Mouse (Mus musculus) thymus, postnatal 10 days (tissue): ENCODE data around the gene Rptor.

Experiments
- DNase-seq, 2 experiments: peaks; one replicate each; pipeline ENCODE4 v3.0.0; 2021; ENCODE audit warnings: low spot score in 2 of 2

Gene Rptor

DNA sequence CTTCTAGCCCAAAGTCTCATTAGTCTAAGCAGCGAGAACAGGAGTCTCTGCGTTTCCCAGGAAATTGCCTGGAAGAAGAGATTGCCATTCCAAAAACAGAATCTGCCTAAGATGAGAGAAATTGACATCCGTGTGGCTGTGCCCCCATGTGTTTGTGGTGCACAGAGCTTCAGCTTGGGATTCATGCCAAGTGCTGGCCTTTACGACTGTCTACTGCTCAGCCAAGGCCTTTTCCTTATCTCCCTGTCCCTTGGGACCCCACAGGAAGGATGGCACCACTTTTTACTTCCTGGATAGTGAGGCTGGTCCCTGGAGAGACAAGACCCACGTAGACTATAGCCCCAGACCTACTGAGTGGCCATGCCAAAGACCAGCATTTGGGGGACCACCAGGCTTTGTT is 206.6 kb downstream of the Rptor start:
- no peak for DNase-seq

DNA sequence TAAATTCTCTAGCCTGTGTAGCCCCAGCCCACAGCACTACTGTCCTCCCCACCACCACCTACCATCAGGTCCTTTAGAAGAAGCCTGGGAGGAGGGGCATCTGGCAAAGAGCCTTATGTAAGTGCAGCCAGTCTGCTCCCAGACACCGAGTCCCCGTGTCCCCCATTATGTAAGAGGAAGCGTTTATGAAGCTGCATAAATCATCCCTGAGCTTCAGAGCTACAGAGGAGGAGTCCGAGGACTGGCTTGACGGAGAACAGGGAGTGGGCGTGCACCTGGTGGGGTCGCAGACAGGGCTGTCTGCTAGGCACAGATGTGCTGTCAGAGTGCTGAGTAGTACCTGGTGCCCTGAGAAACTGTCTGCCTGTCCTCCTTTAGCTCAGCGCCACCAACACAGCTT is 208.3 kb downstream of the Rptor start:
- DNase-seq, result peak in 1 of 2 experiments; percentile 14

DNA sequence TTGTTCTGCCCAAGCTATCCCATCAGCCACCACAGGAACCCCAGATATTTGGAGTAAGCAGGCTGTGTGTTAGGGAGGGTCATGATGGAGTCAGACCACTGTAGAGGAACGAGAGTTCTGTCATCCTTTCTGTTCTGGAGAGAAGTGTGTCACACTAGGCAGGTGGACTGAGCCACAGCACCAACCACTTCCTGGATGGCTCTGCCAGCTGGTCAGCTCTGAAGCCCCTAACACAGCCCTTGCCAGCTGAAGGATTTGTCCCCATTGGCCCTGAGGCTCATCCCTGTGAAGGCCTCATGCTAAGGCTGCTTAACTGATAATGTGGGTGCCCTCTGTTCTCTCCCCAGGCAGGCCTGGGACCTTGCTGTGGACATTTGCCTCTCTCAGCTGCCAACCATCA is 208.9 kb downstream of the Rptor start:
- DNase-seq, result no peak

DNA sequence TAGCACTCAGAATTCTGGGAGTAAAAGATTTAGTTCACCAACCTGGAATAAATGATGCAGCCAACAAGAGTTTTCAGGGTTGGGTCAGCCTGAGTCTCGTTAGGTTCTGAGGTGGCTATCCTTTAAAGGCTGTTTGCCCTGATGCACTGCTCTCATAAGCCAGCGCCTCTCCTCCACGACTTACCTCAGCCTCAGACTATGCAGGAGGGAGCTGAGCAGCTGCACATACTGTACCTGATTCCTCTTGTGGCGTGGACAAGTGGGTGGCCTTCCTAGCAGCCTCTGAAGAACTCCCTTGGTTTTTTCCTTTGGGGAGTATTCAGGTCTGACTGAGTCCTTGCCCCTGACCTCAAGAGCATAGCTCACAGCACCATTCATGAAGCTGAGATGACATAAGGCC is 209.4 kb downstream of the Rptor start:
- DNase-seq, result no peak

DNA sequence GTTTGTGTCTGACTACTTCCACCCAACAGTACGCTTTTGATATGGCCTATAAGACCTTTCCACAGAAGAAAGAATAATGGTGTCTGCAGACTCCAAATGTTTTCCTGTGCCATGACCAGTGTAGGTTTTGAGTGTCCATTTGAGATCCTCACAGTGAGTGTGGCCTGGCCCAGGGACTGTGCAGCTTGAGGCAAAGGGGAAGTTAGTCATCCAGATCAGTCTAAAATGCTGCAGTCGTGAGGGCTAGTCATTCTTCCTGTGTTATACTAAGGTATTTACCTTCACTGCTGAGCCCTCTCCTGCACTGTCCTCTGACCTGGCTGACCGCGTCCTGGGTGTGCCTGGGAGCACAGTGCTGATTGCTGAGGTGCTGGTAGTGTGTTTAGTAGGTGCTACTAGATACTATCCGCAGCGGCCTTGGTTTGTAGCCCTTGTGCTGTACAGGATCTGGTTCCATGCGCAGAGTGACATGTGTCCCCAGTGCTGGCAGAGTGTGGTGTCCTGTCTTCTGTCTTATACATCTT is 211.4 kb downstream of the Rptor start:
- no peak for DNase-seq

DNA sequence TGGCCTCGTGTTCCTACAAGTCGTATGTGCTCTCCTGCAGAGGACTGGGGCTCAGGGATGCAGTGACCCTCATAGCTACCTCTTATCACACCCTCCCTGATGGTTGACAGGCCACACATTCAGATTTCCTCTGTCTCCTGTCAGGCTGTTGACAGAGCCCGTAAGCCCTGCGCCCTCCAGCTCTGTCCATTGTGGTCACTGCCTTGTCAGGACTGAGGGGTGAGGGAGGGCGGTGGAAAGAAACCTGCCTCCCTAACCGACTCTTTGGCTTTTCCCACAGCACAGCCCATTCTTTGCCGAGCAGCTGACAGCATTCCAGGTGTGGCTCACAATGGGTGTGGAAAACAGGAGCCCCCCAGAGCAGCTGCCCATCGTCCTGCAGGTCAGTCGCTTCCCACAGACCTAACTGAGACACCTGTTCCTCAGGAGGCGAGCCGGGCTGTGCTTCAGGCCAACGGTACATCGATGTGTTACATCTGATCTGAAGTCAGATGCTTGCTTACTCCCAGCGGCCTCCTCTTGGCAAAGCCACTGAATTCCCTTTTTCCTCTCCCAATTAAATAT is 214.2 kb downstream of the Rptor start:
- no peak for DNase-seq

DNA sequence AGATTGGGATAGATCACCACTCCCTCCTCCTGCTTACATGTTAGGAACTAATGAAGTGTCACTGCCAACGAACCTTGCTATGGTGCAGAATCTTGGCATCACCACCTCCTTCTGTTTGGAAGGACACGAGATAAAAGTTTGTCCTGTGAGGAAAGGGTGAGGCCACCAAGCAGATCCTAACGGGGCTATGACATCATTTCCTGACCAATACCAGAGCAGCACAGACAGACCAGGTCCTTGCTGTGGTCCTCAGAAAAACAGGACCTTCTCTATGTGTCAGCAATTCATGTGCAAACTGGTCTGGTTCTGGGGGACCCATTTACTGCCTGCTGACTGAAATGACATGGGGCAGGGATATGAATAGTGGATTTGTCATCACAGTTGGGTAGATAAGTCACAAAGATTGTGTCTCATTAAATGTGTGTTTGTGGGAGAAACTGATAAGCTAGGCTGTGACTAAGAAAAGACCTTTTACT is 214.7 kb downstream of the Rptor start:
- no peak for DNase-seq

DNA sequence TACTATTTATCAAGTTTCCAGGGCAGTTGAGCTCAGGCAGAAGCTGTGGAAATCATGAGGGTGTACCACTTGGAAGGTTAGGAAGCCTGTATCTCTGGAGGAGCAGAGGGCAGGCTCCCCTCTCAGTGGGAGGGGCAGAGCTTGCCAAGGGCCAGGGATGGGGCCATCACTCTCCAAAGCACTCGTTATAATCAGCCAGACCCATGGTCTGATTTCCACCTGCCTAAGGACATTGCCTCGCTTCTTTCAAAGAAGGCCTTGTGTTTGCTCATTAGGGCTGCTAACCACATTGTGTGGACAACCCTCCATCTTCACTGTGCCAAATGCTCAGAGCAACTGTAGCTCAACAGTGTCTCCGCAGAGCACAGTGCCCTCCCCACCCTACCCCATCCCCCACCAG is 215.2 kb downstream of the Rptor start:
- DNase-seq, result no peak

DNA sequence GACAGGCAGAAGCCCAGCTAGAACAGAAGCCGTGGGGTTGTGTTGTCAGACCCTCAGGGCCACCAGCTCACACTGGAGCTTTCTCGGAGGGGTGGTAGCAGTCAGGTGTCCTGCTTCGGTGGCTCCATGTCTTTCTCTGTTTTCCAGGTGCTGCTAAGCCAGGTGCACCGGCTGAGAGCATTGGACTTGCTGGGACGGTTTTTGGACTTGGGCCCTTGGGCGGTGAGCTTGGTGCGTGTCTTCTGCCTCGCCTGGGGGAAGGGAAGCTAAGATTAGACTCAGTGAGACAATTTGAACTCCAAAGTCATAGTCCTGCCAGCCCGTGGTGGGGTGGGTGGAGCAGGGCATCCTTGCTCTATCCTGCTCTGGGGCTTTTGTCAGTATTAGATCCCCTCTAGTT is 218.8 kb downstream of the Rptor start:
- DNase-seq, result no peak

DNA sequence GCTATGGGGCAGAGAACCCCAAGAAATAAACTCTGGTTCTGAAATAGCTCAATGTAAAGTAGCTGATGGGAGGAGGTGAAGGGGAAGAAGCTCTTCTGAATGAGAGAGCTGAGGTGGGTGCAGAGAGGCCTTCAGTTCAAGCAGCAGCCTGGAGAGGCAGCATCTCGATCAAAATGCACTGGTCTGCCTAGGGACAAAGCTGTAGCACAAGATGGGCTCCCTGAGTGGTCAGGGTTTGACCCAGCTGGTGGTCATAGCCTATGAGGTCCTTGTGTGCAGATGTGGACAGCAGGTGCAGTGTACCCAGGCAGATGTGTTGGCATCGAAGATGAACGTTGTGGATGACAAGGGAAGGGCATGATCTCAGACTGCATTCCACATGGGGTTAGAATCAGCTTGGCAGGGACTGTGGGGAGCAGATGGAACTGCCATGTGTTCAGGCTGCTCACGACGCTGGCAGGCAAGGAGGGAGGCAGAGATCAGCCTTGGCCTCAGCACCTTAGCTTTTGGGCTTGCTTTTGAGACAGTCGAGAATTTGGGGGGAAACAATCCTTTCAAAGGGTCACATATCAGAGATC is 221.5 kb downstream of the Rptor start:
- DNase-seq, result no peak

DNA sequence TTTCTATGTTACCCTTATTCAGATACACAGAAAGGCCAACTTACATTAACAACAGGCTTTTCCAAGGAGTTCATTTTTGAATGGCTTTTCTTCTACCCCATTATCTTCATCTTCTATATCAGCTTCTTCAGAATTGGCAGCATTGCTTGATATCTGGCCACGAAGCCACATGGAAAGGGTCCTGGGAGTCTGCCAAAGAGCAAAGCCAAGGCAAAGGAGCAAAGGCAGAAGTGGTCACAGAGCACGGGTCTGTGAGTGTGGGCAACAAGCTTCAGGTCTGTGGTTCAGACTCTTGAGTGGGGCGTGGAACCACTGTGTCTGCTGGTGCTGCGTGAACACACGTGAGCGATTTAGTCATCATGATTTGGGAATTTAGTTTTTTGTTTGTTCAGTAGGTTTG is 223.1 kb downstream of the Rptor start:
- DNase-seq, result no peak

DNA sequence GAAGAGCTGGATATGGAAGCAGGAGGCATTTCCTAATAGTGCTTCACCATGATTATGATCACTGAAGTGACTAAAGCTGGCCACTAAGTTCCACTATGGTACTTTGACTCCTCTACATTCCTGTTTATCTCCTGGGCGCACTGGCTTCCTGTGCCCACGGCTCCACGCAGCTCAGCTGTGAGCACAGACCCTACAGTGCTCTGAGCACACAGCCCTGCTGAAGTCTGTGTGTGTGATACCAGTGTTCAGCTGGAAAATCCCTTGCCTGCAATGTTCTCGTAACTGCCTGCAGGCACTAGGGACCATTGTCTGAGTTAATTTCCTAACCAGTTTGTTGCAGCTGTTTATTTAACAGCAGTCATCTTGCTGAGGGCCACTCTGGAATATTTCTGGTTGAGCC is 223.5 kb downstream of the Rptor start:
- no peak for DNase-seq

DNA sequence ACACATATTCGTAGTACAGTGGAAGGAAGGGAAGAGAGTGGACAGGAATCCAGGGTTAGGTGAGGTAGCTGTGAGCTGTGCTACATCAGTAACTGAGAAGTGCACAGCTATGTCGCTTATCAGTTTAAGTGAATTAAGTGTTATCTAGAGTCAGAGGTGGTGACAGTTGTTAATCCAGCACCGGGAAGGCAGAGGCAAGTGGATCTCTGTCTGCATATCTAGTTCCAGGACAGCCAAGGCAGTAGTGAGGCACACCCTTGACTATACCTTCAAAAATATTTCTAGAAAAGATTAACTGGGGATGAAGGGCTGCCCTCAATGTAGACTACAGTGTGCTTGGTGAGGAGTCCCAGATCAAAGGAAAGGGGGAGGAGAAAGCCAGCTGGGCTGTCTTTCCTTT is 226.4 kb downstream of the Rptor start:
- no peak for DNase-seq

DNA sequence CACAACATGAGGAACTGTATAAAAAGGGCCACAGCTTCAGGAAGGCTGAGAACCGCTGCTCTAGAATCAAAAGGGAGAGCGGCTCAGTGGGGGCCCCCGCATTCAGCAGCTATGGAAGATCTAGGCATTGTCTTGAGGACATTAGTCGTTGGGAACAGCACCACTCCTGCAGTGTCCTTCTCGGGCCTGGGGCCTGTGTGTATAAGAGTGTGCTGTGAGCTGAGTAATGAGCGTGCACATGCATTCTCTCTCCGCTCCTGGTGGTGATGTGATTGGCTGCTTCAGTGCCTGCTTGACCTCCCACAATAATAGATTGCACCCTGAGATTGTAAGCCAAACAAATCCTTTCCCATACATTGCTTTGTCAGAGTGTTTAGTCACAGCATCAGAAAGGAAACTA is 229.0 kb downstream of the Rptor start:
- no peak for DNase-seq

DNA sequence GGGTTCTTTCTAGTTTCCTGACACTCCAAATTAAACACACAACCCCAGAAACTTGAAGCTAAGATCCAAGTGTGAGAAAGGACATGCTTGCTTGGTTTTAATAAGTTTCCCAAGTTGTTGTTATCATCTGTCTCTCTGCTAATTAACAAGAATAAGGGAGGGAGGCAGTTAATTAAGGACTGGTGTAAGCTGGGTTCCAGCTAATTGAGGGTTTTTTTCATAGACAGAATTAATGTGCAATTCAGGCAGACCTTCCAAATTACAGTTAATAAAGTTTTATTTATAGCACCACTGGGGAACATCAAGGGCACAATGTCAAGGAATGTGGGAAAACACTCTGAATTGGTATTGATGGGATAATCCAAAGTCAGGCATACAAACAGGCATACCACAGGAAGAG is 230.6 kb downstream of the Rptor start:
- DNase-seq, result no peak

DNA sequence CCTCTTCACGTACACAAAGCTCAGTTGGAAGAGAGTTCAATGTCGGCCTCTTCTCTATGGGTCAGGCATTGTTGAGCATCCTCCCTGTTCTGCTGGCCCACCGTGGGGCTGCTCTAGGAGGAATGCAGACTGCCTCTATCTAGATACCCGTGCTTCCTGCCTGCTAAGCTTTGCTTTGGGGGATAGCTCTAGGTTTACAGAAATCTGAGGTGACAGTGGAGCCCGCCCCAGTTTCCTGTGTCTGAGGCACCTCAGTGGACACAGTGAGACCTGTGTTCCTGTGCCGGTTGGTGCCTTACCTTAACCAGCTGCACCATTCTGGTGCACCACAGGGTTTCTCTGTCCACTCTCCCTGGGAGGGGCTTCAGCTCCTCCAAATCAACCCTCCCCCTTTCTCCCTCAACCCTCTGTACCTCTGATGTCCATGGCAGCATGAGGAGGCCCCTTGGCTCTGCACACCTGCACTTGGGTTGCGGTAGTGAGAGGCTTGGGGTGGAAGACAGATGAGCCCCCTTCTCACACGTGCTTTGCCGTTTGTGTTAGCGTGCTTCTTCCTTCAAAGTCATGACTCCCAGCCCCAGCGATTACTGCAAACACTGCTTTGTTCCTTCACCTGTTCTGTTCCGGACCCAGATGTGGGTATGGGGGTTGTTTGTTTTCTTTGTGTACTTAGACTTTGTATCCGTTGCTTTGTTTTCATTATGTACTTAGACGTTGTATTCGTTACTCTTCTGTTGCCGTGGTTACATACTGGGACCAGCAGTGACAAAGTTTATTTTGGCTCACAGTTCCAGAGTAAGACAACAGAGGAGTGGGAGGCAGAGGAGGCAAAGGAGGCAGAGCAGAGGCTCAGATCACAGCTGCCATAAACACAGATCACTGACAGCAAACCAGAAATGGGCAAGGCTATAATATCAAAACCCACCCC is 231.4 kb downstream of the Rptor start:
- DNase-seq, result peak; percentile 71 to 82

DNA sequence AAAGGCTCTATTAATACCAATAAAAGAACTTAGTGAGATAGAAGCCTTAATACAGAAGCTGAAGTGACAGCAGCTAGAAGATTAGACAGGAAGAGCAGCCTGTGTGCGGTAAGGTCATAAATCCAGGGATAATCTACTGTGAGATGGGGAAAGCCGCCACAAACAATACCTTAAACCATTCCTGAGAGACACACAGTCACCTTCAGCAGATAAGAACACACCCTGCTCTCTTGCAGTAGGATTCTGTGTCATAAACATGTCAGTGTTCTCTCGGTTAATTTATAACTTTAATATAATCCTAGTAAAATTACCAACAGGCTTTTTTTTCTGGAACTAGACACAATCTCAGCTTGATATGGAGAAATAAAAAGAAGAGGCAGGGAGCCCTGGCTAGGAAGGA is 233.6 kb downstream of the Rptor start:
- DNase-seq, result no peak

DNA sequence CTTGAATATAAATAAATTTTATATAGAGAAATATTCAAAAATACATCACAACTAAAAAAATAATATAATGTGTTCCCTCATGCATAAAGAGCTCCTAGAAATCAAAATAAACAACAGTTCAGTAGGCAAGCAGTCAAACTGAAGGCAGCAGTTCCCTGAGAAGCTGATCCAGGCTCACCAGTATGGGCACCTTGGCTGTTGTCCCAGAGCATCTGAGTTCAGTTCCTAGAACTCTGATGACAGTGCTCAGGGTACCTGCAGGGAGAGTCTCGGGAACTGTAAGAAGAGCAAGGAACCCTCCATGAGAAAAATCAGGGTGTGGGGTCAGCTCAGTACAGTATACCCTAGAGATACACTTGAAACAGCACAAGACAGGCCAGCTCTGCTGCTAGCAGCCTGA is 235.1 kb downstream of the Rptor start:
- DNase-seq, result no peak

DNA sequence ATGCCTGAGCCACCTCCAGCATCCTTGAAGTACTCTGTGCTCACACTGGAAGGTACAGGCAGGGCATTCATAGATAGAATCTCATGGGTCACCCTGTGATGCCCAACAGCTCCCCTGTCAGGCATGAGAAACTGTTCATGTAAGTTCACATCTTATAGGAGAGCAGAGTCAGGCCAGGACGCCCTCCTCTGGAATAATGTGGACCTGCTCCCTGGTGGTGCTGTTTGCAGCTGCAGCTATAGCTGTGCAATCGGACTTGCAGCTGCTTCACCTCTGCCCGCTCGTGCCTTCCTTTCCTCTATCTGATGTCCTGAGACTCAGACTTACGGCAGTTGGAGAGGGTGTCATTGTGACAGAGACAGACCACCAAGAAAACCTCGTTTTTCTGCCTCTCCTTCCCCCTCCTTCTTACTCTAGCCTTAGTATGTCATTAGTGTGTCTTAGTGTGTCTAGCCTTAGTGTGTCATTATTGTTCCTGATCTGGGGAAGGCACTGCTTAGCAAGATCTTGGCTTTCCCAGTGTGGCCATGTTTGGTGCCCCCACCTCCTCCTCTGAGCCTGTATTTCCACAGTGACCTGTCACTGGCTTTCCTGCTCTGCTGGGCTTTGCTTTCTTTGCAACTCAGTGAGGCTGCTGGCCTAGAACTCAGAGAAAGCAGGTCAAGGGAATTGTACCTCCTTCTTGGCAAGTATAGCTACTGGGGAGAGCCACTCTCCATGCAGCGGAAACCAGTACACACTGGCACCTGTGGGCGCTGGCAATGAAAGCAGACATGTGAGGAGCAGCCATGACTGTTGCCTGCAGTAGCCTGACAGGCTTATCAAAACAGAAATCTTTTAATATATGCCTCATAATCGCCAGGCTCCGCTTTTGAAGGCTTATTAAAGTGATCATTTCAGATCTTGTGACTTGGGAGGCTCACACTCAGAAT is 237.0 kb downstream of the Rptor start:
- peak; percentile 49 to 51 for DNase-seq

DNA sequence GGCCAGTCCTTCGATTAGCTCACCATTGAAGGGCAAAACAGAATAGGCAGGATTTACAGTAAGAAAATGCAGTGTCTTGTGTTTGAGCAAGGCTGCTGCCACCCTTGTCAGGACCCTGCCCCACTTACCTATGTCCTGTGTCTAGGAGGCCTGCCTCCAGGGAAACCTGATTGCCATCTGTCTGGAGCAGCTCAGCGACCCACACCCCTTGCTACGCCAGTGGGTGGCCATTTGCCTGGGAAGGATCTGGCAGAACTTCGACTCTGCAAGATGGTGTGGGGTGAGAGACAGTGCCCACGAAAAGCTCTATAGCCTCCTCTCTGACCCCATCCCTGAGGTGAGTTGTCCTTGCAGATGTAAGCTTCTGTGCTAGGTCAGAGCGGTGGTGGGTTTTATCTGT is 243.9 kb downstream of the Rptor start:
- DNase-seq, result no peak

DNA sequence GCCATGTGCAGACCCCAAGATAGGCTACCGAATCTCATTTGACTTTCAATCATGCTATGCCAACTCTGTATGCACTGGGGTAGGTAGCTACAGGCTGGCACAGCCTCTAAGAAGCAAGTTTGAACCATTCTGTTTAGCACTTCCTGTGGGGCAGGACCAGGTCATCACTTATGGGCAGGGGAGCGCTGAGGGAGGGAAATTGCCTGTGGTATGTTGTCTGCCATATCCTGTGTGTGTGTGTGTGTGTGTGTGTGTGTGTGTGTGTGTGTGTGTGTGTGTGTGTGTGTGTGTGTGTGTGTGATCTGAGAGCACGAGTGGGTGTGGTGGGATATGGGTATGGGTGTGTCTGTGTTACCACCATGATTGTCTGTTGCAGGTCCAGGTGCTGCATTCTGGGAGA is 244.4 kb downstream of the Rptor start:
- DNase-seq, result no peak

DNA sequence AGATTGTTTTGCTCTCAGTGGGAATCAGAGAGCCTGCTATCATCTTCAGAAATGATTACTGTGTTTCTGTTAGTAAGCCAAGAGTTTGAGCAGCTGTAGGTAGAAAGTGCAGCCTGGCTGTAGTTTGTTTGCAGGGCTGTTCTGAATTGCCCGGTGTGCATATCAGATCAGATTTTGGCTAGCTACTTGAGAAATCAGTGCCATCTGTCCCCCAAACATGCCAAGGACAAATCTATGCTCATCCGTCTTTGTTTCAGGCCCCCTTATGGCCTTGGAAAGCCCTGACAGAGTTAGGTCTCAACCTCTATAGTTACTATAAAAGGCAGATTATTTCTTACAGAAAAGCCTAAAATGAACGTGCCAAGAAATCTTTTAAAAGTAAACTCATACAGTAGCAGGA is 244.9 kb downstream of the Rptor start:
- no peak for DNase-seq
